Mouse (Mus musculus) adrenal gland, postnatal 25 days (tissue): ENCODE data around the gene Pkmyt1. TPM values are rescaled to one million over a fixed set of nuclear protein-coding genes. Genes with fewer than 3 reads are reported as not detected.

Experiments used
- total RNA-seq: library from RNA; stranded (reverse); gene quantifications from 2 replicates; pipeline ENCODE4 v1.2.3, GENCODE M21; 2021

Pkmyt1 gene
- total RNA-seq, 1 experiment from 2014 or later: 7.6 TPM

Other genes with a start within 250 kb of the Pkmyt1 start
- gene Vmn2r117, start 246.6 kb upstream of the Pkmyt1 start, total RNA-seq: not detected in 2 replicates
- 12.0 and 12.8 TPM in 2 replicates for gene Zfp213, start 162.1 kb upstream of the Pkmyt1 start, total RNA-seq
- gene Zfp13, start 126.8 kb upstream of the Pkmyt1 start, total RNA-seq: 11.1 and 12.8 TPM in 2 replicates
- not detected in 2 replicates for gene Zscan10, start 125.5 kb upstream of the Pkmyt1 start, total RNA-seq
- gene Mmp25, start 81.1 kb upstream of the Pkmyt1 start, total RNA-seq: 0.18 TPM in 1 of 2 replicates, not detected in the other
- gene Bicdl2, start 65.8 kb upstream of the Pkmyt1 start, total RNA-seq: not detected in 2 replicates
- gene Hcfc1r1, start 52.7 kb upstream of the Pkmyt1 start, total RNA-seq: 139 and 171 TPM in 2 replicates
- 31.2 and 31.8 TPM in 2 replicates for gene Thoc6, start 52.5 kb upstream of the Pkmyt1 start, total RNA-seq
- 76.5 and 130 TPM in 2 replicates for gene Tnfrsf12a, start 48.9 kb upstream of the Pkmyt1 start, total RNA-seq
- not detected in 2 replicates for gene Cldn6, start 47.1 kb upstream of the Pkmyt1 start, total RNA-seq
- gene Cldn9, start 42.3 kb upstream of the Pkmyt1 start, total RNA-seq: not detected in 2 replicates
- 7.2 and 10.4 TPM in 2 replicates for gene 1520401A03Rik, start 3.6 kb upstream of the Pkmyt1 start, total RNA-seq
- gene Paqr4, start 14.5 kb downstream of the Pkmyt1 start, total RNA-seq: 10.4 and 11.7 TPM in 2 replicates
- not detected in 2 replicates for gene Kremen2, start 19.5 kb downstream of the Pkmyt1 start, total RNA-seq
- 47.9 and 56.3 TPM in 2 replicates for gene Flywch1, start 45.3 kb downstream of the Pkmyt1 start, total RNA-seq
- 4.9 and 7.6 TPM in 2 replicates for gene Flywch2, start 59.7 kb downstream of the Pkmyt1 start, total RNA-seq
- gene Srrm2, start 64.2 kb downstream of the Pkmyt1 start, total RNA-seq: 825 and 1,016 TPM in 2 replicates
- 350 and 361 TPM in 2 replicates for gene Elob, start 102.8 kb downstream of the Pkmyt1 start, total RNA-seq
- not detected in 2 replicates for gene Prss33, start 109.7 kb downstream of the Pkmyt1 start, total RNA-seq
- not detected in 2 replicates for gene Prss32, start 117.5 kb downstream of the Pkmyt1 start, total RNA-seq
- 1.0 and 1.2 TPM in 2 replicates for gene Prss41, start 117.8 kb downstream of the Pkmyt1 start, total RNA-seq
- gene Prss21, start 141.7 kb downstream of the Pkmyt1 start, total RNA-seq: not detected in 2 replicates
- gene Dcpp1, start 154.5 kb downstream of the Pkmyt1 start, total RNA-seq: not detected in 2 replicates
- gene Dcpp2, start 154.5 kb downstream of the Pkmyt1 start, total RNA-seq: not detected in 2 replicates
- not detected in 2 replicates for gene Dcpp3, start 191.1 kb downstream of the Pkmyt1 start, total RNA-seq
- gene Sbp, start 215.3 kb downstream of the Pkmyt1 start, total RNA-seq: not detected in 2 replicates
- gene Sbpl, start 228.9 kb downstream of the Pkmyt1 start, total RNA-seq: not detected in 2 replicates